Mouse (Mus musculus): ENCODE data around the gene Il1a. TPM values are rescaled to one million over a fixed set of nuclear protein-coding genes. Genes with fewer than 3 reads are reported as not detected.

Gene Il1a
- total and polyA plus RNA-seq, 2 experiments, result 1.0 to 3.7 TPM

- WGBS, result 97% methylated on average over 5 of the region's 5 CpGs
- Histone ChIP-seq H3K79me2 (ENCODE audit: control insufficient read depth, insufficient read depth, low read length) (no peaks in the 10 kb centered on the region), H3K27ac (replicated peaks; ENCODE audit: insufficient read depth, low read depth, low read length) (no peak overlapping the region), H3K36me3 (ENCODE audit: control insufficient read depth, insufficient read depth, low read length) (no peaks in the 10 kb centered on the region), H3K4me1 (ENCODE audit: control insufficient read depth, insufficient read depth, low read length) (no peaks in the 10 kb centered on the region; the same call in 1 of the 2 replicates), H3K27me3 (ENCODE audit: control insufficient read depth, insufficient read depth, low read length) (no peaks in the 10 kb centered on the region), H3K4me3 (ENCODE audit: insufficient read depth, low read depth, low read length) (no peak overlapping the region), H3K9ac (ENCODE audit: low read depth, low read length) (no peak overlapping the region)
- no peak for DNase-seq (ENCODE audit: extremely low read depth, low read depth, low spot score)
- TF ChIP-seq CTCF (IDR thresholded peaks at IDR 0.05; ENCODE audit: low read depth, low read length) (no peak), POLR2A (IDR thresholded peaks at IDR 0.05; ENCODE audit: extremely low read depth, insufficient read depth, low read length) (no peak)
These were observed 35.9 kb downstream of the Il1a start for GRCm38 (mm10) chr2:129273823-129274222.

GRCm38 (mm10) chr2:129270621-129271020 lies 39.2 kb downstream of the Il1a start:
- 25% methylated on average over 9 of the region's 9 CpGs for WGBS

GRCm38 (mm10) chr2:129269986-129270385 lies 39.8 kb downstream of the Il1a start:
- Histone ChIP-seq H3K4me1 (ENCODE audit: control insufficient read depth, insufficient read depth, low read length) (no peaks in the 10 kb centered on the region; the same call in 1 of the 2 replicates), H3K36me3 (ENCODE audit: control insufficient read depth, insufficient read depth, low read length) (no peaks in the 10 kb centered on the region), H3K4me3 (ENCODE audit: insufficient read depth, low read depth, low read length) (no peak overlapping the region), H3K27ac (replicated peaks; ENCODE audit: insufficient read depth, low read depth, low read length) (no peak overlapping the region), H3K9ac (ENCODE audit: low read depth, low read length) (no peak overlapping the region), H3K27me3 (ENCODE audit: control insufficient read depth, insufficient read depth, low read length) (no peaks in the 10 kb centered on the region), H3K79me2 (ENCODE audit: control insufficient read depth, insufficient read depth, low read length) (no peaks in the 10 kb centered on the region)
- DNase-seq (ENCODE audit: extremely low read depth, low read depth, low spot score), result no peak
- 70% methylated on average over 5 of the region's 5 CpGs for WGBS
- no peak for TF ChIP-seq CTCF (IDR thresholded peaks at IDR 0.05; ENCODE audit: low read depth, low read length)
- no peak for TF ChIP-seq POLR2A (IDR thresholded peaks at IDR 0.05; ENCODE audit: extremely low read depth, insufficient read depth, low read length)

More at GRCm38 (mm10) chr2:129270621-129271020, 39.2 kb downstream of the Il1a start:
- no peak overlapping the region for H3K4me3 ChIP-seq (ENCODE audit: insufficient read depth, low read depth, low read length)
- no peak for TF ChIP-seq CTCF (IDR thresholded peaks at IDR 0.05; ENCODE audit: low read depth, low read length)
- no peak for TF ChIP-seq POLR2A (IDR thresholded peaks at IDR 0.05; ENCODE audit: extremely low read depth, insufficient read depth, low read length)
- H3K36me3 ChIP-seq (ENCODE audit: control insufficient read depth, insufficient read depth, low read length), result no peaks in the 10 kb centered on the region
- no peaks in the 10 kb centered on the region; the same call in 1 of the 2 replicates for H3K4me1 ChIP-seq (ENCODE audit: control insufficient read depth, insufficient read depth, low read length)
- peak; percentile 63 for DNase-seq (ENCODE audit: extremely low read depth, low read depth, low spot score)
- H3K9ac ChIP-seq (ENCODE audit: low read depth, low read length), result no peak overlapping the region
- H3K27ac ChIP-seq (replicated peaks; ENCODE audit: insufficient read depth, low read depth, low read length), result no peak overlapping the region
- H3K27me3 ChIP-seq (ENCODE audit: control insufficient read depth, insufficient read depth, low read length), result no peaks in the 10 kb centered on the region
- no peaks in the 10 kb centered on the region for H3K79me2 ChIP-seq (ENCODE audit: control insufficient read depth, insufficient read depth, low read length)

- no peak for DNase-seq (ENCODE audit: extremely low read depth, low read depth, low spot score)
- H3K36me3 ChIP-seq (ENCODE audit: control insufficient read depth, insufficient read depth, low read length), result no peaks in the 10 kb centered on the region
These were observed 40.6 kb downstream of the Il1a start for GRCm38 (mm10) chr2:129269161-129269643.

GRCm38 (mm10) chr2:129267738-129268137 lies 42.0 kb downstream of the Il1a start:
- Histone ChIP-seq H3K4me1 (ENCODE audit: control insufficient read depth, insufficient read depth, low read length) (no peaks in the 10 kb centered on the region; the same call in 1 of the 2 replicates), H3K4me3 (ENCODE audit: insufficient read depth, low read depth, low read length) (no peak overlapping the region), H3K79me2 (ENCODE audit: control insufficient read depth, insufficient read depth, low read length) (no peaks in the 10 kb centered on the region), H3K9ac (ENCODE audit: low read depth, low read length) (no peak overlapping the region), H3K36me3 (ENCODE audit: control insufficient read depth, insufficient read depth, low read length) (no peaks in the 10 kb centered on the region), H3K27me3 (ENCODE audit: control insufficient read depth, insufficient read depth, low read length) (no peaks in the 10 kb centered on the region), H3K27ac (replicated peaks; ENCODE audit: insufficient read depth, low read depth, low read length) (no peak overlapping the region)
- 97% methylated on average over 5 of the region's 5 CpGs for WGBS
- DNase-seq (ENCODE audit: extremely low read depth, low read depth, low spot score), result no peak
- TF ChIP-seq CTCF (IDR thresholded peaks at IDR 0.05; ENCODE audit: low read depth, low read length) (no peak), POLR2A (IDR thresholded peaks at IDR 0.05; ENCODE audit: extremely low read depth, insufficient read depth, low read length) (no peak)

More at GRCm38 (mm10) chr2:129269161-129269643, 40.6 kb downstream of the Il1a start:
- TF ChIP-seq POLR2A (IDR thresholded peaks at IDR 0.05; ENCODE audit: extremely low read depth, insufficient read depth, low read length) (no peak), CTCF (IDR thresholded peaks at IDR 0.05; ENCODE audit: low read depth, low read length) (no peak)
- H3K27ac ChIP-seq (replicated peaks; ENCODE audit: insufficient read depth, low read depth, low read length), result no peak overlapping the region
- no peaks in the 10 kb centered on the region for H3K79me2 ChIP-seq (ENCODE audit: control insufficient read depth, insufficient read depth, low read length)
- 92% methylated on average over 12 of the region's 12 CpGs for WGBS
- H3K4me1 ChIP-seq (ENCODE audit: control insufficient read depth, insufficient read depth, low read length), result no peaks in the 10 kb centered on the region; the same call in 1 of the 2 replicates
- H3K27me3 ChIP-seq (ENCODE audit: control insufficient read depth, insufficient read depth, low read length), result no peaks in the 10 kb centered on the region
- no peak overlapping the region for H3K4me3 ChIP-seq (ENCODE audit: insufficient read depth, low read depth, low read length)
- H3K9ac ChIP-seq (ENCODE audit: low read depth, low read length), result no peak overlapping the region

GRCm38 (mm10) chr2:129265316-129265715 lies 44.5 kb downstream of the Il1a start:
- Histone ChIP-seq H3K79me2 (ENCODE audit: control insufficient read depth, insufficient read depth, low read length) (no peaks in the 10 kb centered on the region), H3K27me3 (ENCODE audit: control insufficient read depth, insufficient read depth, low read length) (no peaks in the 10 kb centered on the region), H3K36me3 (ENCODE audit: control insufficient read depth, insufficient read depth, low read length) (no peaks in the 10 kb centered on the region), H3K4me1 (ENCODE audit: control insufficient read depth, insufficient read depth, low read length) (no peaks in the 10 kb centered on the region), H3K4me3 (ENCODE audit: insufficient read depth, low read depth, low read length) (no peak overlapping the region), H3K27ac (replicated peaks; ENCODE audit: insufficient read depth, low read depth, low read length) (no peak overlapping the region), H3K9ac (ENCODE audit: low read depth, low read length) (no peak overlapping the region)
- no peak for DNase-seq (ENCODE audit: extremely low read depth, low read depth, low spot score)
- no peak for TF ChIP-seq CTCF (IDR thresholded peaks at IDR 0.05; ENCODE audit: low read depth, low read length)
- no peak for TF ChIP-seq POLR2A (IDR thresholded peaks at IDR 0.05; ENCODE audit: extremely low read depth, insufficient read depth, low read length)
- WGBS, result 92% methylated on average over 7 of the region's 7 CpGs
